Mouse (Mus musculus): ENCODE measurements around the gene Olfr976.
"Not testable (repeated sequence)": the region's sequence is repeated elsewhere in the genome, so short reads cannot be mapped to it uniquely, and the experiment has no call there.

Gene Olfr976

DNA sequence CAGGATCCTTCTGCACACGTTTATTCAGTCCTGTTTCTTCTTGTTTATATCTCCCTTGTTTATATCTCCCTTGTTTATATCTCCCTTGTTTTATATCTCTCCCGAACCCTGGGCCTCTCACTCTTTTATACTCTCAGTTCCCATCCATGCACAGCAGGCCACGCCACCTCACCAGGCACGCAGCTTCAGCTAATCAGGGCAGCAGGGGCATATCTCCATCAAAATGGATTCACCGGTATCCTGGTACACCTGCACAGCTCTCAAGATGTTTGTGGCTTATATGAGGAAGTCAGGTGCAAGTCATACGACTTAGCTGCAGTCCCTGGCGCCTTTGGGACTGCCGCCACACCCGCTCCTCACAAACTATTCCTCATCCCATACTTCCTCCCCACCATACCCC is at the start of gene Olfr976:
Gene Olfr976, minus strand, starts transcription at position 101 of the 400 bp plus-strand sequence.
- not testable (repeated sequence) for DNase-seq (ENCODE audit: low spot score)

DNA sequence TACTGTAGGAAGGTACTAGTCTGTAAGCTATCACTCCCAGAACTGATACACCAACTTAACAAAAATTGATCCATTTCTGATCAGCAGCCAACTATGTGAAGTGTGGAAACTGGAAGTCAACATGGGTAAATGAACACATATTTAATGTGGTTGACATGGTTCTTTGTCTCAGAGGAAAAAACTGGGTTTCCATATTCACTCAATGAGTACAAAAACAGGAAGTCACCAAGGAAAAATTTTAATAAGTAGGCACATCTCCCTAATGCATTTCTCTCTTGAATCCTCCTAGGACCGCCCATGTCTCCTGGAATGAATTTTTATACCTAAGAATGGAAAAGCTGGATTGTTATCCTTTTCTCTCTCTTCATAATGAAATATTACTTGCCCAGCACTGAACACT is 48.5 kb upstream of the Olfr976 start, which contains the start of gene Olfr980:
Gene Olfr980, minus strand, starts transcription at position 101 of the 400 bp plus-strand sequence.
- DNase-seq (ENCODE audit: low spot score), result no peak

DNA sequence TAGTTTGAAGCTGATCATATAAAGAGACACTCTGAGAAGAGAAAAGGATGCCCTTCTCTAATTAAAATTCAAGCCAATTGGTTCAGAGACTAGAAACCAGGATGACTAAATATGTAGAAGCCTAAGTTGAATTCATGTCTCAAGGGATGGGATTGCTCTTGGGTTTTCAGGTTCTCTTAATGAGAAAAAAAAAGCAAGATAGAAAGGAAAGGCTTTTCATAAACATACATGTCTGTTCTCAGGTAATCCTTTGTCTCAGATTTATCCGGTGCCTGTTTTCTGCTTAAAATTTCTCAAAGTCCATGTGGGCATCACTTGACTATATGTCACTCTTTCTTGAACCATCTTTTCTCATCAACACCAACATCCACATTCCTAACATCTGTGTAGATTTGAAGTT is 42.4 kb upstream of the Olfr976 start, which contains the start of gene Olfr979:
Gene Olfr979, minus strand, starts transcription at position 101 of the 400 bp plus-strand sequence.
- DNase-seq (ENCODE audit: low spot score), result no peak

DNA sequence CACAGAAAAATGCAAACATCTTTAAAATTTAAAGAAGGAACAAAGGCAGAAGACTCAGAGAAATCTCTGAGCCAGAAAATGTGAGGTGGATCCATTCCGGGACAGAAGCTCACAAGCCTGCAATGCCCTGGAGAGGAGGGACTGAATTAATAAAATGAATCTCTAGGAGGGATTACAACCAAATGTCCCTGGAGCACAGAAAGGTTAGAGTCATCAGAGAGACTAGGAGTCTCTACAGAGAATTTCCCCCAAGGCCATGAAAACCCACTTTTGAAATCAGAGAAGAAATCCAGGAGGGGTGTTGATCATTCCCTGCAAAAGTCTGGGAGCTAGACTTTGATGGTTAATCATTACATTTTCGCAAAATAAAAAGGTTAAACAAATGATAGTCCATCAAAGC is 30.9 kb upstream of the Olfr976 start, which contains the start of gene Olfr978:
Gene Olfr978, plus strand, starts transcription at position 301 of the 400 bp plus-strand sequence.
- no peak for DNase-seq (ENCODE audit: low spot score)

DNA sequence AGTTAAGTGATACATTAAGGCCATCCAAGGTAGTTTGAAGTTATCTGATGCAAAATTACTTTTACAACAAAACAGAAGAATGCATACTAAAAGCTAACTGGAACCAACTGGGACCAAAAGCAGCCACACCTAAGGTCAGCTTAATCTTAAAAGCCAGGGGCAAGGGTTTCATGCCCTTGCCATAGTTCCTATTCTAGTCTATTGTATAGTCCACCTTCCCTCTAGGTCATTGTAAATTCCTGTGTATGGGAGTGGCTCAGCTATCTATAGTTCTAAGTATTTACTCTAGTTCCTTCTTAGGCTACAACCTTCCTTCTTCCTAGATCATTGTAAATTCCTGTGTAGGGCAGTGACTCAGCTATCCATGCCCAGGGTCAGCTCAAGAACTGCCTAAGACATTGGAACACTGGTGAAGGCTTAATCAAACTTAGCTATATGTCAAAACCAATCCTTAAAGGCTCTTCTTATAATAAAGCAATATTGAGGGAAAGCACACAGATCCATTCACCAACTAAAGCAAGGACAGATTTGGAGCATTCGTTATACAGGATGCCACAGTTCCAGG is 15.7 kb upstream of the Olfr976 start:
- not testable (repeated sequence) for DNase-seq (ENCODE audit: low spot score)

DNA sequence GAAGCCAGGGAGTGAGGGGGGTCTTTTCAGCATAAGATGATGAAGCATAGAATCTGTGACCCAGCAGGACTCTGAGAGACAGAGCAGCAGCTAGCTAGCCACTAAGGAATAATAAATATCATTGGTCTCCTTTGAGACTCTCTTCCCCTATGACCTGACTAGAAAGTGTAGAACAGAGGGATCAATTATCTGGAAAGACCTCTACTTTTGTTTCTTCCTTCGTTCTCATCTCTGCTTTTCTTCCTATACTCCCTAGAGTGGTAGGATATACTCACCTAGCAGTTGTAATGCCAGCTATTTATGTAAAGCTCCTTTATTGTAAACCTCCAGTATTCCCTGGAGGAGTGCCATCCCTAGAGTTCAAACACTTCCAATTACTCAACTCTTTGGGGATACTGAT is 9.0 kb downstream of the Olfr976 start, which contains the start of gene Olfr975:
Gene Olfr975, minus strand, starts transcription at position 101 of the 400 bp plus-strand sequence.
- DNase-seq (ENCODE audit: low spot score), result no peak

DNA sequence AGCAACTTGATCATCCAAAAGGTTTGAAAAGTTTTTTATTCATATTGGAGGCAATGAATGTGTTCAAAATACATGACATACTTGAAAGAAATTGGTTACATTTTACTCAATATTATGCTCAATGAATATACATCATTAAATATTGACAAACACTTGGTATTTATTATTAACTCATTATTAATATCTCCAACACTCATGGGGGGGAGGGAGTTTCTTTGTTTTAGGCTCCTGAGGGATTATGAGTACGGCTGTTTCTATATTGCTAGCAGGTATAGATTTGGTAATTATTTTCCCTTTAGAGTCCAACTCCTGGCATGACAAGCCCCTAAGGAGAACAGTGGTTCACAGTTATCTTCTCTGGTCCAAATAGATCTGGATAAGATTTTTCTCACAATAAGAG is 23.7 kb downstream of the Olfr976 start, which contains the start of gene Olfr974:
Gene Olfr974, plus strand, starts transcription at position 301 of the 400 bp plus-strand sequence.
- DNase-seq (ENCODE audit: low spot score), result no peak

DNA sequence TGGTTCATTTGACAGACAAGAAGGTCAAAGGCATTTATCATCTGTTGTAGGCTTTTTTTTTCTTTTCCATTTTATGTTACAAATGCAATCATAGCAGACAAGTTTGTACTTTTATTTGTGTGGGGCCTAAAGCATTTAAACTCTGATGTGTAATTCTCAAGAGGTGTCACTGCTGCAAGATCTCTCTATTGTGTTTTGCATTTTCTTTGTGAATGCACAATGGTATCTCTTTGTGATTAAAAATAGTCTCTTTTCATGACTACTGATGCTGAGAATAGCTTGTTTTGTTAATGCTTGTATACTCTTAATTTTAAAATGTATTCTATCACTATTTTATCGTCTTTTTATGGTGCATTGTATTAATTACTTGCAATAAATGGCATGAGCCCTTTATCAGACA is 32.1 kb downstream of the Olfr976 start:
- DNase-seq (ENCODE audit: low spot score), result not testable (repeated sequence)

DNA sequence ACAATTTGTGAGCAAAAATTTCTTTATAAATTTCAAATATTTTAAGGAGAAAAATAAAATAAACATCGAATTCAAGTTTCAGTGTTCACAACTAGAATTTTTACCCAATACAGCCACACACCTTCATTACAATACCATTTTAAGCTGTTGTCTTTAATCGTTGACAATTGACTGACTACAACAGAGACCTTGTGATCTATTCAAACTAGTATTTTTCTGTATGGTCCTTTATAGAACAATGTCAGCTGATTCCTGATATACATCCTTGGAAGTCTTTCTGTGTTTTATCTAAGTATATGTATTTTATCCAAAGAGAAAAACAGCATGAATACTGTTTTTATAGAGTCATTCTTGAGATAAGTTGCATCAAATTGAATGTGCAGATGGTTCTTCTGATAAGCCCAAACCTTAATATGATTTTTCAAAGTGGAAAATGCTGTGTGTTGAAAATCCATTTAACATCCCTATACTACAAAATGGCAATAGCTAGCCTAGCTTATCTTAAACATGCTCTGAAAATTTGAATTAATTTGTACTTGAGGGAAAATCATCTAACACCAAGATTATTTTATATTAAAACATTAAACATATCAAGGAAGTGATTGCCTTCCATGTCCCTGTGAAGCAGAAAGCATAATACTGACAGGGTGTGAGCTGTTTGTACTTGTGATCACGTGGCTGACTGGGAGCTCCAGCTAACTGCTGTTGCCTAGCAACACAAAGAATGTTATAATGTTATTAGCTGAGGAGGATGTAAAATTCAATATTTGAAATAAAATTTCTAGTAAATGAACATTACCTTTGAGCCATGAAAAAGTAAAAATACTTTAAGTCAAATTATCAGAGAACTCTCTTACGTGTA is 32.7 kb downstream of the Olfr976 start:
- not testable (repeated sequence) for DNase-seq (ENCODE audit: low spot score)

DNA sequence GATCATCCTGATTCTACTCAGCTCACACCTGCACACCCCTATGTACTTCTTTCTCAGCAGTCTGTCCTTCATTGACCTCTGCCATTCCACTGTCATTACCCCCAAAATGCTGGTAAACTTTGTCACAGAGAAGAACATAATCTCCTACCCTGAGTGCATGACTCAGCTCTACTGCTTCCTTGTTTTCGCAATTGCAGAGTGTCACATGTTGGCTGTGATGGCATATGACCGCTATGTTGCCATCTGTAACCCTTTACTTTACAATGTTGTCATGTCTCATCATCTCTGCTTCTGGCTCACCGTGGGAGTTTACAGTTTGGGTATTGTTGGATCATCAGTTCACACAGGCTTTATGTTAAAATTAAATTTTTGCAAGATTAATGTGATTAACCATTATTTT is 51.0 kb downstream of the Olfr976 start:
- no peak for DNase-seq (ENCODE audit: low spot score)

DNA sequence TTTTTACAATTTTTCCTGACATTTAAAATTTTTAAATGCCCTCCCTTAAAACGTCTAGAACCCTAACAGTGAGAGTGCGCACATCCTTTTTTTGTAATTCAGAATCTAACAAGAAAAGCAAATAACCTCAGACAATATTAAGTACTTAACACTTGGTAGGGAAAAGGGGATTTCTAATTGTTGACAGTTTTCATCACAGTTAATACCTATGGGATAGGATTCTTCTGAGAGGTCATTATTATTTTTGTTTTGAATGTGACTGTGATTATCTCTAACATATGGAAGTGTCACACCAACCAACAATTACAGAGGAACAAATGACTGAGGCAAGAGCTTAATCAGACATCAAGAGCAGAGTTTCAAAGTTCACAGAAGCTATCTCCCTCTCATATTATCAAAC is 53.9 kb downstream of the Olfr976 start, which contains the start of gene Olfr229:
Gene Olfr229, plus strand, starts transcription at position 301 of the 400 bp plus-strand sequence.
- DNase-seq (ENCODE audit: low spot score), result no peak

DNA sequence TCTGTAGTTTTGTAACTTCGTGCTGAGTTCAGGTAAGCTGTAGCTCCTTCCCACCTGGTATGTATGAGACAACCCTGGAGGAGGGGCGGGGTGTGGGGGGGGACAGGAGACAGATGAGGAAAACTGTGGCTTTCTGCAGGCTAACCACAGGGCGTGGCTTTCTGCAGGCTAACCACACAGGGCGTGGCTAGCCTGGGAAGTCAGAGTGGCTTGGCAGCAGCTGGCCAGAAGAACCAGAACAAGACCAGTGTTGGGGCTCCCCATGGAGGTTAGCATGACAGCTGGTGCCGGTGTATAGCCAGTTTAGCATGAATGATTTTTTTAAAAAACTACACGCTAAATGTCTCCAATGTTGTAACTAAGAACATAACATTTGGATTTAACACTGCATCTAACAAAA is 55.8 kb downstream of the Olfr976 start:
- DNase-seq (ENCODE audit: low spot score), result no peak

Data from MN1 (cell line).